ENCODE assay signal across 8 mouse cellular contexts in the genomic region with DNA sequence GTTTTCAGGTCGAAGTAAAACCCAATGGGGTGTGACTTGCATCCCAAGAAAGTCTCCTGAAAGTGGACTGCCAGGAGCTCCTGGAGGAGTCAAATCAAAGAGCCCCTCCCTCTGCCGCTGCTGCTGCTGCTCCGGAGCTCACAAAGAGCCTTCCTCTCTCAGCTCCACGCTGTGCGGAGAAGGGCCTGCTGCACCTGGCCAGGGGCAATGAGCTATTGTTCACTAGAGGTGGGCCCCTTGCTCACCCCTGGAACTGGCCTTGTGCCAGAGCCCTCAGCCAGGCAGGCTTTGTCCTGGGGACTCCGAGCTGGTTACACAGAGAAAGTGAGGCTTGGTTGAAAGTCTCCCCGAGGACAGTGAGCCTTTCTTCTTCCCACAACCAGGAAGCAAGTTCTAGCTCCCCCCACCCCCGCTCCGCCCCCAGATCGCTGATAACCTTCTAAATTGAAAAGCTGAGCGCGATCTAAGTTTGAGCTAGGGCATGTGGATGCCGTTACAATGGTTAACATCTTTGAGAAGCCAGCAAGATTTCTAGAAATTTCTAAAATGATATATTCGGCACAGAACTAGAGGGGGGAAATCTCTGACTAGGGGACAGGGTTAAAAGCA.
A peak's percentile ranks its signal among the peaks of the same experiment; 100 is the strongest.
DNase-seq lines count a peak whose midpoint lies in the region; ATAC-seq and TF ChIP-seq lines count a peak whose summit lies in the region.

No protein-coding gene starts in this region.

- H3K9ac ChIP-seq in embryonic facial prominence, embryonic 13.5 days: peak overlapping the region; percentile 66
- no peak overlapping the region for H3K9ac ChIP-seq in intestine, postnatal 0 days (ENCODE audit: low read depth, low read length)
- H3K9ac ChIP-seq in midbrain, embryonic 13.5 days (replicated peaks): no peak overlapping the region

- no peak overlapping the region for H3K27ac ChIP-seq in kidney, adult 2 months (ENCODE audit: insufficient read depth, low read depth, low read length)
- H3K27ac ChIP-seq in embryonic facial prominence, embryonic 13.5 days: peak overlapping the region; percentile 40; the same call in 1 of the 2 replicates
- H3K27ac ChIP-seq in intestine, postnatal 0 days (ENCODE audit: low read depth, low read length): no peak overlapping the region
- H3K27ac ChIP-seq in midbrain, embryonic 13.5 days: peak overlapping the region; percentile 90

- H3K4me2 ChIP-seq in embryonic facial prominence, embryonic 13.5 days: peak overlapping the region; percentile 71
- peak overlapping the region; percentile 52 for H3K4me2 ChIP-seq in intestine, postnatal 0 days (replicated peaks; ENCODE audit: low read depth)
- peak overlapping the region; percentile 62 for H3K4me2 ChIP-seq in midbrain, embryonic 13.5 days (replicated peaks)

- 13% methylated on average over 14 of the region's 14 CpGs for WGBS in kidney, adult 2 months
- 7% methylated on average over 14 of the region's 14 CpGs for WGBS in embryonic facial prominence, embryonic 13.5 days
- WGBS in intestine, postnatal 0 days: 23% methylated on average over 14 of the region's 14 CpGs
- WGBS in midbrain, embryonic 13.5 days: 6% methylated on average over 14 of the region's 14 CpGs

- no peaks in the 10 kb centered on the region for H3K9me3 ChIP-seq in embryonic facial prominence, embryonic 13.5 days
- no peaks in the 10 kb centered on the region for H3K9me3 ChIP-seq in intestine, postnatal 0 days (ENCODE audit: control insufficient read depth)
- H3K9me3 ChIP-seq in midbrain, embryonic 13.5 days: no peaks in the 10 kb centered on the region

- TF ChIP-seq POLR2A in kidney, adult 2 months (IDR thresholded peaks at IDR 0.05; ENCODE audit: low read depth, low read length): no peak

- H3K36me3 ChIP-seq in kidney, adult 2 months (ENCODE audit: control insufficient read depth, insufficient read depth, low read length): no peaks in the 10 kb centered on the region
- no peaks in the 10 kb centered on the region for H3K36me3 ChIP-seq in embryonic facial prominence, embryonic 13.5 days
- no peaks in the 10 kb centered on the region for H3K36me3 ChIP-seq in intestine, postnatal 0 days (ENCODE audit: control insufficient read depth, insufficient read depth)
- no peaks in the 10 kb centered on the region for H3K36me3 ChIP-seq in midbrain, embryonic 13.5 days

- no peak overlapping the region for H3K4me3 ChIP-seq in kidney, adult 2 months (ENCODE audit: insufficient read depth, low read depth, low read length)
- peak overlapping the region; percentile 21 for H3K4me3 ChIP-seq in embryonic facial prominence, embryonic 13.5 days
- no peak overlapping the region for H3K4me3 ChIP-seq in intestine, postnatal 0 days (ENCODE audit: low read depth, low read length)
- 0 out of 2 replicates have a peak overlapping the region, but pooled peaks have one; percentile 15 for H3K4me3 ChIP-seq in midbrain, embryonic 13.5 days (replicated peaks)

- no peak for TF ChIP-seq CTCF in kidney, adult 2 months (conservative IDR thresholded peaks at IDR 0.05; ENCODE audit: insufficient read depth, insufficient read length, low read depth, low read length)
- no peak for TF ChIP-seq CTCF in intestine, postnatal 0 days (IDR thresholded peaks at IDR 0.05; ENCODE audit: low read depth)

- ATAC-seq in embryonic facial prominence, embryonic 13.5 days (ENCODE audit: insufficient number of reproducible peaks, insufficient read depth, low FRiP score, low TSS enrichment, low read depth): peak; percentile 67; the same call in 1 of the 2 replicates
- peak; percentile 43; the same call in 1 of the 2 replicates for ATAC-seq in intestine, postnatal 0 days
- ATAC-seq in midbrain, embryonic 13.5 days: peak; percentile 65
- ATAC-seq in granulocyte monocyte progenitor cell, adult 5-6 weeks (replicated peaks; ENCODE audit: poor library complexity, severe bottlenecking): no peak

- H3K27me3 ChIP-seq in kidney, adult 2 months (replicated peaks; ENCODE audit: control insufficient read depth, insufficient read depth, low read length): 0 out of 2 replicates have a peak, but pooled peaks cover 2% of the 10 kb centered on the region
- no peaks in the 10 kb centered on the region; the same call in 1 of the 2 replicates for H3K27me3 ChIP-seq in embryonic facial prominence, embryonic 13.5 days
- no peaks in the 10 kb centered on the region for H3K27me3 ChIP-seq in intestine, postnatal 0 days (replicated peaks; ENCODE audit: control insufficient read depth, insufficient read depth, low read length)
- H3K27me3 ChIP-seq in midbrain, embryonic 13.5 days: 0 out of 2 replicates have a peak, but pooled peaks cover 5% of the 10 kb centered on the region

- DNase-seq in kidney, adult 2 months: peak; percentile 14
- no peak for DNase-seq in kidney, adult 11 months
- DNase-seq in adrenal gland, adult 18-20 months (ENCODE audit: low spot score in 2 of 2): no peak
- no peak for DNase-seq in urinary bladder, postnatal 10 days (ENCODE audit: low spot score)

- H3K4me1 ChIP-seq in kidney, adult 2 months (ENCODE audit: control insufficient read depth, insufficient read depth, low read length): no peaks in the 10 kb centered on the region
- peaks cover 43% of the 10 kb centered on the region for H3K4me1 ChIP-seq in embryonic facial prominence, embryonic 13.5 days
- 0 out of 2 replicates have a peak, but pooled peaks cover 3% of the 10 kb centered on the region for H3K4me1 ChIP-seq in intestine, postnatal 0 days (replicated peaks; ENCODE audit: control insufficient read depth, insufficient read depth, low read length)
- H3K4me1 ChIP-seq in midbrain, embryonic 13.5 days (replicated peaks): peaks cover 32% of the 10 kb centered on the region

Comparison
In these comparisons a context has a peak if more than half of its experiments do, and no peak if none do; other contexts are left out.
1. H3K27ac ChIP-seq: peak in embryonic facial prominence, embryonic 13.5 days (single experiment) and midbrain, embryonic 13.5 days (single experiment); none in kidney, adult 2 months (single experiment) and intestine, postnatal 0 days (single experiment).
2. H3K4me3 ChIP-seq: peak in embryonic facial prominence, embryonic 13.5 days (single experiment) and midbrain, embryonic 13.5 days (single experiment); none in kidney, adult 2 months (single experiment) and intestine, postnatal 0 days (single experiment).
3. Peak in every context shown above with its lines, with median percentiles within 50 percentile points of each other: H3K4me2 ChIP-seq.